Mouse (Mus musculus) cerebellum, adult 11 months (tissue): ENCODE data around the gene Dis3l2.
A peak's percentile ranks its signal among the peaks of the same experiment; 100 is the strongest.

Experiments used
- DNase-seq: peaks from one replicate; pipeline ENCODE4 v3.0.0; 2022

Gene Dis3l2

DNA sequence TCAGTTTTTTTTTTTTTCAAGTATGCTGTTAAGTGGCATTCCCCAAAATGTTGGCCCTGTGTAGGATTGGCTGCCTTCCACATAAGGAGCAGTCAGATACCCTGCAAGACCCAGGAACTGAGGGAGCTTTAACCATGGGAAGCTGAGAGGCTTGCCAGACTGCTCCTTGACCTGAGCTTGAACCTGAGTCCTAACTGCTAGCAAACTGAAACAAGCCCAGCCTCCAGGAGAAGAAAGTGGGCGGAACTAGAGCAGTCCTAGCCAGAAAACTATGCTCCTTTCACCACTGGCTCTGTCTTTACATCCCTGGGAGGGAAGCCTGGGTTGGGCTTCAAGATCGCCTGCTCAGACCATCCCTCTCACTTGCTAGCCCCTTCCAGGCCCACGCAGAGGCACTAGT lies 308.1 kb downstream of the Dis3l2 start:
- no peak for DNase-seq

DNA sequence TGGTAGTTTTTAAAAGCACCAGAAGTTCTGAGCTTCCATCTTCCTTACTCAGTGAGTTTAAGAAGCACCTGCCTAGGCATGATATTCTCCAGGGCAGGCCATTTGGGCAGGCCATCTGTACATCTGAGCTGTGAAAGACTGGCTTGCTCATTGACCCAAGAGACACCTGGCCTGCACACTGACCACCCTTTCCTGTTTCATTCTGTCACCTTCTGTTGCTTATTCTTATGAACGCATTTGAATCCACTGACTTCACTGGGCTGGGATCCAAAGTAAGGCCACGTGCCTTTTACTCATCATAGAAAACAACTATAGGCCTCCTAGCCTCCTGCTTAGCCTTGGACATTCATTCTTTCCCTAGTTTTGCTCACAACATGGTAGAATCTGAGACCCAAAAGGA lies 309.0 kb downstream of the Dis3l2 start:
- peak; percentile 75 for DNase-seq

DNA sequence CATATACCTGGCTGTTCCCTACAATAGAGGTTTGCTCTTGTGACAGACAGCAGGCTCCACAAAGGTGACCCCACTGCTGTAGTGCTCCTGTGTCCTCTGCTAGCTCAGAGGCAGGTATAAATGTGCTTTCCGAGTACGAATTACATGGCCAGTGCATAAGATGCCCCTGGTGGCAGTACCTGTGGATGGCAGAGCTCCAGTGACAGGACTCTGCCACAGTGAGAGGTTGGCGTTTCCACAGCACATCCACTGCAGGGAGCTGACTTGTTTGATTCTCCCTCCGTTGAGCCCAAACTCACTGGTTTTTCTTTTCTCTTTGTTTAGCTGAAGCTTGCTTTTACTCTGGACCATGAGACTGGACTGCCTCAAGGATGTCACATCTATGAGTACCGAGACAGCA lies 317.1 kb downstream of the Dis3l2 start:
- no peak for DNase-seq

DNA sequence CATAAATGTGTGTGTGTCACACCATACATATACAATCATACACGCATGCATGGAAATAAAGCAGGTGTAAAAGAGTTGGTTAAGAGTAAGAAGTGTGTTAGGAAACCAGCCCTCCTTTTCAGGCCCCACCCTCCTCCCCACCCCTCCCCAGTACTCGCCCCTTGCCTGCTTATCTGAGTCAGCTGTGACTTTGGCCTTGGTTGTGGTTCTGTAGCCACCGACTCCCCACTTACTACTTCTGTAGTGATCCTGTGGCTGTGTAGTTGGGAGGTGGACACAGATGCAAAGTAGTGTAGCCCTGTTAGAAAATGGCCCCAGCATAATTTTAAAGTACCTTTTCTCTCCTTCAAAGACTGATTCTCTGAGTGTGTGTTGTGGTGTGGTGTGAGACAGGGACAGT lies 318.0 kb downstream of the Dis3l2 start:
- no peak for DNase-seq

DNA sequence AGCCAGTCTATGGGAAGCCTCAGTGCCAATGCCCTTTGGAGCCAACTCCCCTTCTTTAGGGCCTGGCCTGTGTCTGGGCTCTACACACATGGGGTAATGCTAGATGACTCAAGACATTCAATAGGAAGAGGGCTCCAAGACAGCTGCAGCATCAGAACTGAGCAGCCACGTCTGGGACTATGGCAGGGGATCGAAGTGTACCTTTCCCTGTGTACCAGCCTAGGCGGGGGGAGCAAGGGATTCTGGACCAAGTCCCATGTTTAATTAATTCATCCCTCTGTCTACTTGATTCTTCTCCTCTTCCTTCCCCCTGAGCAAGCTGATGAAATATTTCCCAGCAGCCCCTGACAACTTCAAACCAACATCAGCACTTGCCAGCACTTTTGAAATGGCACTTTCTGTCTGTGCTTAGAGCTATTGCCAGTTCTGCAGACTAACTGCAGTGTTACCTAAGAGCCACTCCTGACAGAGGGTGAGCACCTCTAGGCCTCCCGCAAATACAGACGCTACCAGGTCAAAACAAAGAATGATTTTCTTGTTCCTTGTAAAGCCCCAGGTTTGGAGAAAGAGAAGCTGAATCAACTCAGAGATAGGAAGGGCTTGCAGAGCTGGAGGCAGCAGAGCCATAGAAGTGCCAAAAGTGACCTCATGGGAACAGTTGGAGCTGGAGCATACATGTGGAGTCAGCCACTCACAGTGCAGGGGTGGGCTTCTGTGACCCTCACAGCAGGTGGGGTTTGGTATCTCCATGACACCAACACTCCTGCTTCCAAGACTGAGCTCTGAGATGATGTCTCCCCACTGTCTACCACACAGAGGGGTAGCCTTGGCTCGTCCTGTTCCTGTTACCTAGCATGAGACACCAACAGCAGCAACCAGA lies 319.9 kb downstream of the Dis3l2 start:
- no peak for DNase-seq

DNA sequence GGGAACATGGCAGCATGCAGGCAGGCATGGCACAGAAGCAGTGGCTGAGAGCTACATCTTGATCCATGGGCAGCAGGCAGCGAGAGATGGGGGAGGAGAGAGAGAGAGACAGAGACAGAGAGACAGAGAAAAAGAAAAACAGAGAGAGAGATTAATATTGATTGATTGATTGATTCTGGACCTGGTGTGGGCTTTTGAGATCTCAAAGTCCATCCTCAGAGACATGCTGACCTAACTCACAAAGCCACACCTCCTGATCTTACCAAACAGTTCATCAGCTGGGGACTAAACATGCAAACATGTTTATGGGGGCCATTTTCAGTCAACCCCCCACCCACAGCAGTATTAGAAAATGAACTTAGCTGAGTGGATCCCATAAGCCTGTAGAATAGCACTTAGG lies 321.4 kb downstream of the Dis3l2 start:
- no peak for DNase-seq

DNA sequence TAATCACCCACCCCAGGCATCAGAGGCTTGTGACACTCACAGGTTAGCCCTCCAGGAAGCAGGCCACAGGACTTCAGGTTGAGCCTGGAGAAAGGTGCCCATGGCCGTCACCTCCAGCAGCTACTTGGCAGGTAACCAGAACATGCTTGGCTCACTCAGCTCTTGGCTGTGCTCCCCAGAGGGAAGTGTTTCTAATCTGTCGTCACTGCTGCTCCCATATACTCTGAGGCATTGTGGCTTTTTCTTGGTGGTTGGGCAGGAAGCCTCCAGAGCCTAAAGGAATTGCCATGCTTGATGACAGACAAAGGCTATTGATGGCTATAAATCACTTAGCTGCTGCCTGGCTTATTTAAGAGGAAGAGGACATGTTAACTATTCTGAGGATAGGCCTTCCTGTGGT lies 325.2 kb downstream of the Dis3l2 start:
- DNase-seq: peak; percentile 44

DNA sequence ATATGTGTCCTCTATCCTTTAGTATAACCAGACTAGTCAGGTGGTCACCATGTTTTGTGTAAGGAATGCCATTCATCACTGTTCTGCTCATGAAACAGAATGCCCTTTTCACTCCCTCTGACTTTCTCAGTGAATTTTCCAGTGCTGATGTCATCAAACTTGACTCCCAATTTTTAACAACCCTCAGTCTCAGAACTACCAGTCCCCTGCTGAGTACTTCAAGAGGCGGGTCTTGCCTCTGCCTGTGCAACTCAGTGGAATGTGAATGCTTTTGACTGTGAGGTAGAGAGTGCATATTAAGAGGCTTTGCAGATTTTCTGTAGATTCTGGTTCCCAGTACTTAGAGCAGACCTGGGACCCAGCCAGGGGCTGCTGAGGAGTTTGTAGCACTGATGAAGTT lies 327.0 kb downstream of the Dis3l2 start:
- no peak for DNase-seq

DNA sequence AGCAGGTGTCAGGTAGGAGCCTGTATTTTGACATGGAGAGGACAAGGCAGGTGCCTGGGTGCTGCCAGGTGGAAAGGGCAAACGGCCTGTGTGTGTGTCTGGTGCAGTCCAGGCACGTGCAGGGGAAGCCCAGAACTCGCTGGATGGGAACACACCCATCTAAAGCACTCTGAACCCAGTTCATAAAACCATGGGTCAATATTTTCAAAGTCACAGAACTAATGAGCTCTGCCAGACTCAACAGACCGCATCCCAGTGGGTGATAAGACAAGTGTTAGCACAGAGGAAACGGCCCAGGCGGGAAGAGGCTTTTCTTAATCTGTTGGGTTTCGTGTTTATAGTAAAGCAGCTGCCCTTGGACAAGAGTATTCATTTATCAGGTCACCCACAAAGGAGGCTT lies 328.9 kb downstream of the Dis3l2 start:
- peak; percentile 52 for DNase-seq

DNA sequence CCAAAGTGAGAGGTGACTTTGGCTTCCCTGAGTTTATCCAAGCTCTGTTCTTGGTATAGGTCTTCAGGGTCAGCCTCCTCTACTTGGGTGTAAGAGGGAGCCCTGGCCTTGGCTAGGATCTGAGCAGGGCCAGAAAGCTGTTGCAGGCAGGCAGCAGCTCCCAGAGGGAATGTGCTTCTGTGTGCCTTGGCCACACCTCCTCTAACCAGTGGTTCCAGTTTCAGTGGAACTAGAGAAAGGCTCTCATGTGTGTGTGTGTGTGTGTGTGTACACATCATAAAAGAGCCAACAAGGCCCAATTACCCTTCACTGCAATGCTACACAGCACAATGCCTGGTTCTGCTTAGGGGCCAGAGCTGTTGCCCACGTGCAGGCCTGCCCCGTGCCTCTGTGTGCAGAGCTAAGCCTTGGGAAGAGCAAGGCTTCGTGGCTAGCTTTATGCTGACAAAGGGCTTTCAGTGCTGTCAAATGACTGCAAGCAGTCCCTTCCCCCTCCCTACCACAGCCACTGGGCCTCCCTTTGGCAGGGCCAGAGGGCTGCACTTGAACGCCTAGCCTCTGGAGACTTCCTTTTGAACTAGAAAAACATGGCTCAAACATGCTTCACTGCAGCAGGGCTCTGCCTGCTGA lies 332.0 kb downstream of the Dis3l2 start:
- DNase-seq: no peak

DNA sequence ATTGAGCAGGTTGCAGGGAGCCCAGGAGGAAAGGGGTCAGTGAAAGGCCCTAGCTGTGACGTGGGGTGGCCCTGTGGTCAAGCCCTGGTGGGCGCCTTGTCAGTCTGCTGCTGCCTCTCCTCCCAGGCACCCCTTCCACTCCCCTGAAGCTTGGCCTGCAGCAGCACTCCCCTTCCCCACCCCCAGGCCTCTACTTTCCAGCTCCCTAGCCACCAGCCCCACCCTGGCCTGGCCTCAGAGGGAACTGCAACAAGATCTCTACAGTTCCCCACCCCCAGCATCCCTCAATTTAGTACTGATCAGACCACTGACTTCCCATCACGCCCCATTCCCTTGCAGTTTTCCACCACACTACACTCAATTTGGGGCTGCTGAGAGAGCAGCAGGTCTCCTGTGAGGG lies 332.7 kb downstream of the Dis3l2 start:
- no peak for DNase-seq

DNA sequence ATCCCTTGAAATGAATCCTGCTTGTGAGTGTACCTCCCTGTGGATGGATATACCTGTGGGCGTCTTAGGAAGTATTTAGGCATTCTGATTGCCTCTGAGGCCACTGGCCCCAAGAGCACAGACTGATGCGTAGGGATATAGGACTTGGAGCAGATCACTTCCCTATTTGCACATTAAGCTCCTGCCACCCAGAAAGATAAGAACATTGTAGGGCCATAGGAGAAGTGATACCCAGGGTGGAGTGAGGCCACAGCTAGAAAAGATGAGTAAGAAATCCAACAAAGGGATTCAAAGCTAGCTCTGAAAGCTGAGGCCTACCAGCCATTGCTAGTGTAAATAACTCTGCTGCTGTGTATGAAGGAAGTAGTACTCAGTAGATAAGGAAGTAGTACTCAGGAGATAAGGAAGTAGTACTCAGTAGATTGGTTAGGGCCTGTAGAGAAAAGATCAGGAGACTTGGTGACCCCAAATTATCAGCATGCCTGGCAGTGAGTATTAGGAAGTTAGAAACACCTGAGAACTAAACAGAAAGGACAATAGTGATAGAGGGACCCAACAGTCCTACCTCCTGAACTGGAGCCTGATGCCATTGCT lies 335.0 kb downstream of the Dis3l2 start:
- no peak for DNase-seq

DNA sequence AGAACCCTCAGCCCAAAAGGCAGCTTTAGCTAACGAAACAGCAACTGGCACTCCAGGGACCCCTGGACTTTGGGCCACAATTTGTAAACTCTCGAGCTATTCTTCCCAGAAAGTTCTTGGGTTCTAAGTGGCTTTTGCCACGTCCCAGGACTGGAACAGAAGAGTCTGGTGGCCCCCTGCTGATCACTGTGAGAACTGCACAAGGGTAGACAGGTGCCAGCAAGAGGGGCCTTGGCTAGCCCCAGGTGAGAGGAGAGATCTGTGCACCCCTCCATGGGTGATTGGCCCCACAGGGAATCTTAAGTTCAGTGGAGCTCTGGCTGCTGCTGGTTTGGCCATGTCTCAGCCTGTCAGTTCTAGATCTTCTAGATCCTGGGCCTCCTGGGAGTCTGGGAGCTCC lies 337.5 kb downstream of the Dis3l2 start:
- DNase-seq: peak; percentile 30

DNA sequence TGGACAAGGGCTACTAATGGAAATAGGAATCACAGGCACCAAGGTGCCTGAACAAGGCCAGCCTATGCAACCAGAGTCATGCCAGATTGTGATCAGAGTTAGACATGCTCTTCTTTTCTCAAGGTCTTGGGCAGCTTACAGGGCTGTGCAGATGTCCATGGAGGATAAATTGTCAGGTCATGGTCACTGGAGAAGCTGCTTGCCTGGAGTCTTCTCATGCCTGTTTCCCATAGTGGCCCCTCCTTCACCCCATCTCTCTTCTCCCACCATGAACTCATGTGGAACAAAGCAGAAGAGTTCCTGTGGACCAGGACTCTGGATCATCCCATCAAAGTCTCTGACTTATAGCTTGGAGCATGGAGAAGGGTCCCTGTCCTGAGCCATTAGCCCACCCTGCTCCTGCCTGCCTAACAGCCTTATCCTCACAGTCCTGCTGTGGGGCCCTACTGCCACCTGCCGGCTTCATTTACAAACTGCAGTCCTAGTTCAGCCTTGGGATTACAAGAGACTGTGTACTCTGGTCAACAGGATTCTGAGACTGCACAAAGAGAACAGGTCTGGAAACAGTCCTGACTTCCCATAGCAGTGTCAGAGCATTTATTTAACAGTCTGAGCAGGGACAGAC lies 338.3 kb downstream of the Dis3l2 start:
- peak; percentile 60 for DNase-seq

DNA sequence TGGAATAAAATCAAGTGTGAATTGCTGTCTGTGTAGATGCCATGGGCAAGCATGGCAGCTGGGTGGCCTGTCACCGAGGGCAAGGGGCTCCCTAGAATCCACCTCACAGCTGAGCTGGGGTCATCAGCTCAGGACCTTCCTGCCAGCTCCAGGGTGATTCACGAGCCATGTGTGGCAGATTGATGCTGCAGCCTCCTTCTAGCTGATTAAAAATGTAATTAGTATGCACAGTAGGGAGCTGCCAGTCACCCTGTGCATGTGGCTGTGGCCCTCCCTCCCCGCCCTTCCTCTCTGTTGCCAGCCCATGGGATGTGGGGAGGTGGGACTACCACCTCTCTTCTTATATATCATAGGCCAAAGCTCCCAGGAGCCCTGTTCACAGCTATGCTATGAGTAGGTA lies 346.5 kb downstream of the Dis3l2 start:
- DNase-seq: no peak

DNA sequence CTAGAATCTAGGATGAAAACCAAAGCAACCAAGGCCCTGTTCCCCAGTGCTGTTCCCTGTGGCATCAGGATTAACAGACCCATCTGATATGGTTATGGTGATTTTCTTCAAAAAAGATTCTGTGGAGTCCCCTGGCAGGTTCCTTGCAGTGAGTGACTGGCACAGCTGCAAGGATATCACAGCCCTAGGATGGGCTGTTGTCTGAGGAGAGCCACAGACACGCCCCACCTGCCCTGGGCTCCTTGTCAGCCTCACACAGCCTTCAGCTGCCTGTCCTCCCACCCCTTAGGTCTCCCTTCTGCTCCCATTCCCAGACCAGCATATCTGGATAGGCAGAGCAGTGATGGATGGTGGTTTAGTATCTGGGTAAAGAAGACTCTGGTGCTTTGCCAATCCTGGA lies 347.1 kb downstream of the Dis3l2 start:
- no peak for DNase-seq

DNA sequence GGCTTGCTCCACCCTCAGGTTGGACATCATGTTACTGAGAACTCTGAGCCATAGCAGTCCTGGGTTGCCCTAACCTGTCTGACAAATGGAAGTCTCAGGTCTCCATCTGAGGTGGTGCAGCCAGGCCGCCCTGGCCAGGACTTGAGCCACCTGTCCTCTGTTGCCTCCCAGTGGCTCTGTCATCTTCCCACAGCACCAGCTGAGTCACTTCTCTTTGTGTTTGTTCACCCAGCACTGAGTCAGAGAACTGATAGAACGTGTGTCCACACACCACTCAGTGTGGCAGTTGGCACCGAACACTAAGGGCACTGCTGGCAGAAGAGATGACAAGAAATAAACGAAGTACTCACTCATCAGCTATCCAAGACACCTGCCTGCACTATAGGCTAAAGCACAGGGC lies 347.8 kb downstream of the Dis3l2 start:
- DNase-seq: no peak

DNA sequence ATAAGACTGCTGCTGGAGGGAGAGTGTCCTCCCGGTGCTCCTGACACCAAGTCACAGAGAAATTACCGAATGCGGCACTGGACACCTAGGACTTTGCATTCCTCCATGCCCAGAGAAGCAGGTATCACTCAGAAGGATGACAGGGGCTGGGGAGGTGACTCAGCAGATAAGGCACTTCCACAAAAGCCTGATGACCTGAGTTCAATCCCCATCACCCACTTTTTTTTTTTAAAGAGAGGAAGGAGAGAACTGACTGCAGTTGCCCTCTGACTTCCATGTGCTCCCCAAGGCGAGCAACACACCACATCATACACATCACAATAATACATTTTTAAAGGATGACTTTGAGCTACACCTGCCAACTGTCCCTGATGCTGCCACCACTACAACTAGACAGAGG lies 353.5 kb downstream of the Dis3l2 start:
- no peak for DNase-seq

DNA sequence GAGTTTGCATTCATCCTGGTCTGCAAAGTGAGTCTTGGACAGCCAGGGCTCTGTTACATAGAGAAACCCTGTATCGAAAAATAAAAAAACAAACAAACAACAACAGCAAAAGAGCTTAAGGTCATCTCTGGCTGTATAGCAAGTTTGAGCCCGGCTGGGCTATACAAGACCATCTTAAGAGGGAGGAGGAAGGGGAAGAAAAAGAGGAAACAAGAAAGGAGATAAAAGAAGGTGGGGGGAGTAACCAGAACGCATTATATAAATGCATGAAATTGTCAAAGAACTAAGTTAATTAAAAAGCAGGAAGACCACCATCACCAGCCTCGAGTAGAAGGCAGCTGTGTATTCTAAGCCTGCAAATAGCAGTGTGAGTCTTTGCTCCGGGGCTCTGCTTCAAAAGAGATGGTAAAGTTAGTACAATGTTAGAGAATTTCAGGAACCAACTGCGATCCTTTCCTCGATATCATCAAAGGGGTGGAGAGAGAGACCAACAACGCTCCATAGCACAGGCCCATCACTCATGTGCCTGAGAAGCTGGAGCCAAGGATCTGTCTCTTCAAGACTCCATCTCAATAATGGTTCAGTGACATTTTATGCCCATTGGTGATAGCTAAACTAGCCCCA lies 355.5 kb downstream of the Dis3l2 start:
- no peak for DNase-seq

DNA sequence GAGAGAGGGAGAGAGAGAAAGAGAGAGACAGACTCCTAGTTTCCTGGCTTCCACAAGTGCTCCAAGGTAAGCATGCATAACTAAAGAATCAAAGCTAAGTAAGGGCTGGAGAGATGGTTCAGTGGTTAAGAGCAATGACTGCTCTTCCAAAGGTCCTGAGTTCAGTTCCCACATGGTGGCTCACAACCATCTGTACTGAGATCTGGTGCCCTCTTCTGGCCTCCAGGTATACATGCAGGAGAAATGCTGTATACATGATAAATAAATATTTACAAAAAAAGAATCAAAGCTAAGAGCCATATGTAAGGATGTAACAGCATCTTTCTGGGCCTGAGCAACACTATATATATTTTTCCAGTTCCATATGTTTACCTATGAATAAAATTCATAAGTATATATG lies 357.3 kb downstream of the Dis3l2 start:
- no peak for DNase-seq

DNA sequence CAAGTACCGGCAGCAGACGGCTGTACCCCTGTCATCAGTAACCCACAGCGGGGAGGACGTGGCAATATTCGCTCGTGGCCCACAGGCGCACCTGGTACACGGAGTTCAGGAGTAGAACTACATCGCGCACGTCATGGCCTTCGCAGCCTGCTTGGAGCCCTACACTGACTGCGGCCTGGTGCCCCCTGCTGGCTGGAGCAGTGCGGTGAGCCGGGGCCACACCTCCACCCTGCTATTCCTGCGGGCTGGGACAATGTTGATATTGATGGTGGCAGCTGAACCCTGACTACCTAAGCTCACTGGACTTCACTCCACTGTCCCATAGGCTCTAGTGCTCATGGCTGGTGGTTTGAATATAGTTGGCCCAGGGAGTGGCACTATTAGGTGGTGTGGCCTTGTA lies 367.1 kb downstream of the Dis3l2 start:
- DNase-seq: no peak

DNA sequence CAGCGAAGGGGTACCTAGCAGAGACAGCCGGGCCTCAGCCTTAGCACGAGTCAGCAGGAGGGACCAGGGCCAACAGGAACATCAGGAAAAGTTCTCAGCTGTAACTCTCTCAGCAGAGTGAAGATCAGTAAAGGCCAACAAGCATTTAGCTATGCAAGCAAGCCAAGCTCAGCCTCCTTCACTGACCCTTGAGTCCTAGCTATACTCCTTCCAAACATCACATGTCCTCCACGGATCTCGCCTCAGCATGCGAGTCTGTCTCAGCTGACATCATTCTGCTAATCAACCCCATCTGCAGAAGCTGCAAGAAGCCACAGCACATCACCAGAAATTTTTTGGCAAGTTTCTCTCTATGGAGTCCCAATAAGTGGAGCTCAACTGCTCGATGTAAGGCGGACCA lies 370.2 kb downstream of the Dis3l2 start:
- no peak for DNase-seq

DNA sequence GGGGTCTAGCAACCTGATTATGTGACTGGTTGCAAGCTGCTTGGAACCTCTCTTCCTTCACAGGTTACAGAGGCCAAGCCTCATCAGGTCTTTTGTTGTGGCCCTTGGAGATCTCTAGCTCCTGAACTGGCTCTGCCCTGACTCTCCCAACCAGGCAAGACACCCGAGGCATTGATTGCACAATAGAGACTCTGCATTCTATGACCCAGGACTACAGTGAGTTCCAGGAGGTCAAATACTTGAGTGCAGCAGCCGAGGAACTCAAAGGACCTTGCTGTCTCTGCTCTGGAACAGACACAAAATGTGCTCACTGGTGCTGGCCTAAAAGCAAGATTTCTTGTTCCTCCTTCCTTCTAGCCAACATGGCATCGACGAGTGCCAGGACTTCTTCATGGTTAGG lies 382.6 kb downstream of the Dis3l2 start:
- DNase-seq: no peak
